Mouse (Mus musculus) kidney, adult 2 months (tissue): ENCODE results near the gene Rad51b. TPM values are rescaled to one million over a fixed set of nuclear protein-coding genes. Genes with fewer than 3 reads are reported as not detected.
A peak's percentile ranks its signal among the peaks of the same experiment; 100 is the strongest.

Experiments used
- DNase-seq: peaks from one replicate; pipeline ENCODE4 v3.0.0; 2021
- H3K27ac ChIP-seq: fragments of 200-500 bp; 2 replicates; pipeline ENCODE4 v1.5.1; 2012; ENCODE audit warnings: low read depth, low read length, control low read depth, inconsistent platforms; ENCODE audit not compliant: insufficient read depth
- H3K27me3 ChIP-seq: fragments of 200-500 bp; replicated peaks from 2 replicates; pipeline ENCODE4 v1.6.1; 2012; ENCODE audit warnings: mild to moderate bottlenecking, moderate library complexity, low read length, inconsistent platforms; ENCODE audit not compliant: control insufficient read depth, insufficient read depth
- H3K36me3 ChIP-seq: fragments of 200-500 bp; 2 replicates; pipeline ENCODE4 v1.6.1; 2012; ENCODE audit warnings: mild to moderate bottlenecking, moderate library complexity, low read length, inconsistent platforms; ENCODE audit not compliant: control insufficient read depth, insufficient read depth
- H3K4me1 ChIP-seq: fragments of 200-500 bp; 2 replicates; pipeline ENCODE4 v1.6.1; 2011; ENCODE audit warnings: low read length; ENCODE audit not compliant: control insufficient read depth, insufficient read depth
- H3K4me3 ChIP-seq: fragments of 200-500 bp; 2 replicates; pipeline ENCODE4 v1.5.1; 2011; ENCODE audit warnings: mild to moderate bottlenecking, low read depth, low read length, control low read depth; ENCODE audit not compliant: insufficient read depth
- CTCF ChIP-seq: fragments of 200-500 bp; conservative IDR thresholded peaks from 2 replicates; pipeline ENCODE4 v1.5.1; 2011; ENCODE audit warnings: low read depth, mild to moderate bottlenecking, control low read depth, low read length, moderate library complexity, mixed read lengths; ENCODE audit not compliant: insufficient read depth, insufficient read length
- POLR2A ChIP-seq: fragments of 200-500 bp; IDR thresholded peaks from one replicate; pipeline ENCODE4 v1.6.1; 2011; ENCODE audit warnings: low read depth, low read length, control low read depth
- WGBS: fragments of 180-500 bp; shearing (Covaris S2); methylation state at CpG from one replicate; pipeline ENCODE4 v1.1.7; 2018; 5-methylcytosine and 5-hydroxymethylcytosine counted together
- polyA plus RNA-seq: library from polyadenylated mRNA; depleted of rRNA; stranded (reverse); fragments of >200 nt; gene quantifications from 2 replicates; pipeline ENCODE4 v1.2.3, GENCODE M21; 2012

The Rad51b gene
- polyA plus RNA-seq, 1 experiment = 0.14 TPM

DNA sequence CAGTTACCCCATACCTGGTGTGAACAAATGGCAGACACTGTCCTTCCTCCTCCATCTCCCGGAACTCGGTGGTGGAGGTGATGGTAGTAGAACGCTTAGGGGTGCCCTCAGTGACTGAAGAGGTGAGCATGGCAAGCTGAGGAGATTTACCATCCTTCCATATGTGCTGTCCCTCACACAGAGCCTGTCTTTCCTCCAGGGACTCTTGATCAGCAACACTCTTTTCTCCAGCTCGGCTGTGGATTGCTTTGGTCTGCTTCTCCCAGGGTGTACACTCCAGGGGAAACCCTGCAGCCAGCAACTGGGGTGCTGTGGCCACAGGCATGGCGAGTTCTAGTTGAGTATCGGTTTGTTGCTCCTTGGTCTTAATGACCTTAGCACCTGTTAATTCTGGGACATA, 350.3 kb downstream of the Rad51b start:
- H3K4me1 ChIP-seq = peaks cover 4% of the 10 kb centered on the region; the same call in 1 of the 2 replicates
- H3K4me3 ChIP-seq = no peak overlapping the region
- WGBS = 93% methylated on average over 6 of the region's 6 CpGs
- no peak for TF ChIP-seq POLR2A
- TF ChIP-seq CTCF = no peak
- no peak overlapping the region for H3K27ac ChIP-seq
- DNase-seq = no peak
- no peaks in the 10 kb centered on the region for H3K27me3 ChIP-seq
- H3K36me3 ChIP-seq = no peaks in the 10 kb centered on the region

- Histone ChIP-seq H3K4me3 (no peak overlapping the region), H3K27me3 (no peaks in the 10 kb centered on the region), H3K36me3 (no peaks in the 10 kb centered on the region), H3K27ac (no peak overlapping the region), H3K4me1 (peaks cover 4% of the 10 kb centered on the region; the same call in 1 of the 2 replicates)
- WGBS = 87% methylated on average over 5 of the region's 5 CpGs
- no peak for DNase-seq
- TF ChIP-seq POLR2A (no peak), CTCF (no peak)
These were observed 350.9 kb downstream of the Rad51b start for GRCm38 (mm10) chr12:79647976-79648375.

DNA sequence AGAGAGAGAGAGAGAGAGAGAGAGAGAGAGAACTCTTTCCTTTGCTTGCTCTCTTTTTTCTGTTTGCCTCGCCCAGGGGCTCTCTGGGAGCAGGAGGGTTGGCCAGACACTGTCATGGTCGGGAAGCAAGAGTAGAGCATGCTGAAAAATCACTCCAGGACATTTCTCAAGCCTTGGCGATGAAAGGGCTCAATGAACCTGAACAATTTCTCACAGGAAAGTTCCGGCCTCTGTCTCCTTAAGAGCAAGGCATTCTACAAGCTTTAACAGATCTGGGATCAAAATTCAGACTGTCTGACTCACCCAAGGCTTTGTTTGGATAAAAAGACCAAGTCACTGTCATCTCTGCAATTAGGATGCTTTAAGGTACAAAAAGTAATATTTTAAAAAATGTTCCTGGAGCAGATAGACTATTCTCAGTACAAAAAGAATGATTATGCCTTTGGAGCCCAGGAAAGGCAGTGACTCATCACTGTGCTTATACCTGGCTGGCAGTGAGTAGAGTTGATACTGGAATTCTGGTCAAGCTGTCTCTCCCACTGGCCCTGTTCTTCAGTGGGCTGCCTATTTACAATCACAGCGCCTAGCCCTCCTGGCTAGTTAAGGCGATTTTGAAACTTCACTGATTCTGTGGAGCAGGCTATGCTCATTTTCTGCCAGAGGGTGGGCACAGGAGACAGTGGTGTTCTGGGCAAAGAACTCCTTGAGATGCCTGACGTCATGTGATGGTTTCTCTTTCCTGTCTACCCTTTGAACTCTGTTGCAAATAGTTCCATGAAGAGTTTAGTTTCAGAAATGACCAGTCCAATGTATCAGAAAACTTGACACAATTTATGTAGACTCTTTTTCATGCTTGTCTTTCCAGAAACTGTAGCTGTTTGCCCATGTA, 352.0 kb downstream of the Rad51b start:
- Histone ChIP-seq H3K36me3 (no peaks in the 10 kb centered on the region), H3K4me1 (peaks cover 4% of the 10 kb centered on the region; the same call in 1 of the 2 replicates), H3K27me3 (no peaks in the 10 kb centered on the region), H3K27ac (peak overlapping the region; percentile 42; the same call in 1 of the 2 replicates), H3K4me3 (no peak overlapping the region)
- TF ChIP-seq POLR2A = no peak
- TF ChIP-seq CTCF = no peak
- WGBS = 43% methylated on average over 7 of the region's 7 CpGs
- DNase-seq = peak; percentile 74

GRCm38 (mm10) chr12:79649796-79650195, 352.7 kb downstream of the Rad51b start:
- no peaks in the 10 kb centered on the region for H3K36me3 ChIP-seq
- TF ChIP-seq POLR2A = no peak
- TF ChIP-seq CTCF = no peak
- no peaks in the 10 kb centered on the region for H3K27me3 ChIP-seq
- H3K4me3 ChIP-seq = no peak overlapping the region
- peaks cover 4% of the 10 kb centered on the region; the same call in 1 of the 2 replicates for H3K4me1 ChIP-seq
- no peak for DNase-seq
- no peak overlapping the region for H3K27ac ChIP-seq

GRCm38 (mm10) chr12:79655138-79655537, 358.1 kb downstream of the Rad51b start:
- 96% methylated on average over 5 of the region's 5 CpGs for WGBS
- Histone ChIP-seq H3K36me3 (no peaks in the 10 kb centered on the region), H3K4me3 (no peak overlapping the region)

GRCm38 (mm10) chr12:79658861-79659260, 361.8 kb downstream of the Rad51b start:
- Histone ChIP-seq H3K36me3 (no peaks in the 10 kb centered on the region), H3K4me1 (peaks cover 5% of the 10 kb centered on the region; the same call in 1 of the 2 replicates), H3K27ac (no peak overlapping the region), H3K4me3 (no peak overlapping the region), H3K27me3 (no peaks in the 10 kb centered on the region)
- TF ChIP-seq POLR2A (no peak), CTCF (no peak)
- DNase-seq = no peak
- WGBS = 77% methylated on average over 3 of the region's 3 CpGs

More at GRCm38 (mm10) chr12:79655138-79655537, 358.1 kb downstream of the Rad51b start:
- H3K4me1 ChIP-seq = no peaks in the 10 kb centered on the region
- no peak overlapping the region for H3K27ac ChIP-seq
- no peak for TF ChIP-seq CTCF
- no peaks in the 10 kb centered on the region for H3K27me3 ChIP-seq
- no peak for DNase-seq

DNA sequence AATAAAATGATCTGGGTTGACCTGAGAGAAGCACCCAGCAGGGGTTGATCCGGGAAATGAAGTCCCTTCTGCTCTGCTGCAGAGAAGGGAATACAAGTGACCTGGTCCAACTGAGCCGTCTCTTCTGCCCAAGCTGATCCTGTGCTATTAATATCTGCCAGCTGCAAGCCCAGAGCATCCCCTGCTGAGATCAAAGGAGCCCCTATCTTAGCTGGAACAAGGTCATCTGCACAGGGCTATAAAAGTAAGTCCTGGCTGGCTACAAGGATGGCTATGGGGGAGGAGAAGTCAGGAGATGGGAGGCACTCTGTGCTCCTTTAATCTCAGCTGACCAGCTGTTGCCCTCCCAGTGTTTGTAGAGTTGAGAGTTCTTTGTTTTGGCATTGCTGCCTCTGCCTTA, 364.2 kb downstream of the Rad51b start:
- DNase-seq = no peak
- H3K4me1 ChIP-seq = peaks cover 9% of the 10 kb centered on the region; the same call in 1 of the 2 replicates

More for the DNA sequence above, 364.2 kb downstream of the Rad51b start:
- Histone ChIP-seq H3K36me3 (no peaks in the 10 kb centered on the region), H3K4me3 (no peak overlapping the region), H3K27ac (no peak overlapping the region), H3K27me3 (no peaks in the 10 kb centered on the region)
- TF ChIP-seq POLR2A (no peak), CTCF (no peak)
- WGBS = 45% methylated on average over 2 of the region's 2 CpGs
